7 mouse cellular contexts compared by ENCODE assay signal in the genomic region with DNA sequence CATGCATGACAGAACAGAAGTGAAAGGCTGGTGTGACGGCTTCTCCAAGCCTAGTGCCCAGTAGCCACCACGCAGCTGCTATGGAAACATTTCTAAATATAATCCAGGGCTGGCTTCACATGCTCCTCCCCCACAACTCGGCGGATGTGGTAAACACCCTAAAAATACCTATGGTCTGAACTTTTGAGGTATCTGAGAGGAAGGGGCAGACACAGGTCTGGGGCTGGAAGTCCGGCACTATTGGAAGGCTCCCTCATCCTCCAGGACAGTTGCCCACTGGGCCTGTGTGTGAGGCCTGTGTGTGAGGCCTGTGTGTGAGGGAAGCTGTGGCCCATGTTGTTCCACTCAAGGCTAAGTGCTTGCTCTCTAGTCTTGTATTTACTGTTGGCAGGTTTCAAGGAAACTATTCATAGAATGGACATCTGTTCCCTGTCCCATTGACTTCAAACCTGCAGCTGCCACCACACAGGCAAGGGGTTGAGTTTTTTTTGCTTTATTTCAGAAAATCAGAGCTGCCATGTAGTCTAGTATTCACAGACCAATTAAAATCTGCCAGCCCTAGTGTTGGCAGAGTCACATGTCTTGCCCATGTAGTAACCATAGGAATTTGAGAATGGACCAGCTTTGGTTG. TPM values are rescaled to one million over a fixed set of nuclear protein-coding genes. Genes with fewer than 3 reads are reported as not detected.
DNase-seq lines count a peak whose midpoint lies in the region; ATAC-seq and TF ChIP-seq lines count a peak whose summit lies in the region.

No protein-coding gene starts in this region.

- no peaks in the 10 kb centered on the region for H3K27me3 ChIP-seq in hindbrain, postnatal 0 days (ENCODE audit: insufficient read depth, low read length)

- H3K27ac ChIP-seq in hindbrain, postnatal 0 days = no peak overlapping the region
- H3K27ac ChIP-seq in macrophage = peak overlapping the region; percentile 27

- DNase-seq in 416B (ENCODE audit: low read depth) = peak; percentile 77
- peak; percentile 76 for DNase-seq in CD4-positive helper T cell, adult 2 months (ENCODE audit: low read depth, low spot score)
- DNase-seq in gastrocnemius, postnatal 10 days = peak; percentile 34
- no peak for DNase-seq in hindbrain, postnatal 0 days (ENCODE audit: low spot score)
- DNase-seq in thymus, adult 18-20 months = peak; percentile 20 to 59
- no peak for DNase-seq in urinary bladder, adult 2 months (ENCODE audit: low spot score)

- H3K4me3 ChIP-seq in hindbrain, postnatal 0 days (ENCODE audit: low read length) = no peak overlapping the region
- no peak overlapping the region for H3K4me3 ChIP-seq in macrophage (ENCODE audit: inconsistent target)

- 49% methylated on average over 5 of the region's 5 CpGs for WGBS in hindbrain, postnatal 0 days
- WGBS in macrophage (ENCODE audit: missing documents) = 37% methylated on average over 5 of the region's 5 CpGs

- peaks cover 13% of the 10 kb centered on the region; the same call in 1 of the 2 replicates for H3K79me2 ChIP-seq in macrophage (ENCODE audit: inconsistent target)

- ATAC-seq in hindbrain, postnatal 0 days = peak; percentile 51; the same call in 1 of the 2 replicates

- no peak overlapping the region for H3K4me2 ChIP-seq in hindbrain, postnatal 0 days (ENCODE audit: low read depth, low read length)

- peaks cover 6% of the 10 kb centered on the region; the same call in 1 of the 2 replicates for H3K4me1 ChIP-seq in hindbrain, postnatal 0 days (ENCODE audit: insufficient read depth, low read length)

- H3K9ac ChIP-seq in hindbrain, postnatal 0 days (replicated peaks; ENCODE audit: low read length) = no peak overlapping the region

- no peak for TF ChIP-seq CTCF in hindbrain, postnatal 0 days (IDR thresholded peaks at IDR 0.05; ENCODE audit: low read depth)

- peaks cover 16% of the 10 kb centered on the region; the same call in 1 of the 2 replicates for H3K36me3 ChIP-seq in hindbrain, postnatal 0 days (ENCODE audit: insufficient read depth, low read length)
- no peaks in the 10 kb centered on the region for H3K36me3 ChIP-seq in macrophage (ENCODE audit: inconsistent target)

- H3K9me3 ChIP-seq in hindbrain, postnatal 0 days (ENCODE audit: low read length) = no peaks in the 10 kb centered on the region

RNA-seq across cellular contexts. Expression of a gene that starts 43.8 kb away (rescaled TPM):
- total RNA-seq in gastrocnemius, postnatal 10 days (2021) = 100 to 1,000 TPM; 161 to 185 TPM
- total RNA-seq in hindbrain, postnatal 0 days (2014; rRNA removed) = 79.3 and 88.1 TPM in 2 replicates
- 92.2 and 92.5 TPM in 2 replicates for polyA plus RNA-seq in hindbrain, postnatal 0 days (2015; fragmentation: Nextera tagmentation; extraction: Ambion mirVana)
- total RNA-seq in macrophage (2018; cell fraction: chromatin; rRNA removed) = 100 to 1,000 TPM in 10 of 26 experiments, 10 to 100 TPM in 16; 32.5 to 702 (median 72.5) TPM
- total RNA-seq in macrophage (2018; cell fraction: cytosol; rRNA removed) = 100 to 1,000 TPM in 1 of 26 experiments, 10 to 100 TPM in 25; 16.7 to 123 (median 31.1) TPM
- total RNA-seq in macrophage (2018; cell fraction: nucleus; rRNA removed) = 100 to 1,000 TPM in 8 of 26 experiments, 10 to 100 TPM in 18; 30.8 to 594 (median 77.0) TPM
- 17.4 to 33.9 TPM (median 33.0 TPM) in 3 replicates for polyA plus RNA-seq in macrophage (2018)
- polyA plus RNA-seq in urinary bladder, adult 2 months (2012; rRNA removed) = 27.9 and 30.9 TPM in 2 replicates

Comparison
In these comparisons a context has a peak if more than half of its experiments do, and no peak if none do; other contexts are left out.
1. DNase-seq: peak in 416B (single experiment), CD4-positive helper T cell, adult 2 months (single experiment), gastrocnemius, postnatal 10 days (single experiment) and thymus, adult 18-20 months (2 of 2); none in hindbrain, postnatal 0 days (single experiment) and urinary bladder, adult 2 months (single experiment).